Mouse (Mus musculus): Measurements from ENCODE around the gene Poc5.

GRCm38 (mm10) chr13:96450869-96451268, 62.8 kb downstream of the Poc5 start:
- TF ChIP-seq ZC3H11A (IDR thresholded peaks at IDR 0.05; ENCODE audit: borderline replicate concordance, low read depth, low read length) (no peak), HCFC1 (IDR thresholded peaks at IDR 0.05; ENCODE audit: borderline replicate concordance, insufficient read depth, low read length) (no peak)

Data from ES-E14 (cell line).